Mouse (Mus musculus): ENCODE results near the gene Slc6a16.

DNA sequence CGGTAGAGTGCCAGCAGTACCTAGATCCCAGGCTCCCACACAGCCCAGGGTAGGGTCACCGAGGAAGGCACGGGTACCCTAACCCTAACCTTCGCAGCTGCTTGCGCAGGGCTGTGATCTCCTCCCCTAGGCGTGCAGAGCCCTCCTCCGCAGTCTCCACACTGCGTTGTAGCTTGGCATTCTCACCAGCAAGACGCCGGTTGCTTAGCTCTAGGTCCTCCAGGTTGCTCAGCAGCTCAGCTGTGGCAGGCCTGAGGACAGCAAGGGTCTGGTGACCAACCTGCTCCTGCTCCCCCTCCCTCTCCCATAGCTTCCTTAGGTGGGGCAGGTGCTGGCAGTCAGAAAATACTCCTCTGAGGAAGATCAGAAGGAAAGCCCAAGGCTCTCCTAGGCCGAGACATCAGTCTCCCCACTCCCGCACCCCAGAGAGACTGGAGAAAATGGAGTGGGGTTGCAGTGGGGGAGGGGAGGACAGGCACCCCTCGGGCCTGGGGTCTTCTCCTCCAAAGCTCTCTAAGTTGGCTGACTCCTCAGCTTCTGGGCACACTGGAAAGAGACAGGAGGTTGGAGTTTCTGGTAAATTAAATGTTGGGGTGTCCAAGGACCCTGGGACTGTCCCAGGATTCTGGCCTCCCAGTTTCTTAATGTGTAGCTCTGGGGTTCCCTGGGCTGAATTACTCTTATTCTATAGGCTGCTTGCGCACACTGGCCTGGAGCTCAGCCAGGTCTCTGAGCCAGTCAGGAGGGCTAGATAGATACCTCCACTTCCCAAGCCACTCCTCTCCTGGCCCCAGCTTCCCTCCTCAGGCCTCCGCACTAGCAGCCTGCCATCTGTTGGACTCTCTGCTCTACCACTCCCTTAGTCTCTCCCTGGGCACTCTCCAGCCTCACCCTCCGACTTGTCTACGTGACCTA lies 46.8 kb upstream of the Slc6a16 start:
- no peak for TF ChIP-seq CTCF (IDR thresholded peaks at IDR 0.05; ENCODE audit: low read depth, low read length)
- TF ChIP-seq POLR2A (IDR thresholded peaks at IDR 0.05; ENCODE audit: extremely low read depth, insufficient read depth, low read length) = no peak

All from liver, adult 2 months (tissue).